Mouse (Mus musculus): ENCODE data around the gene Cul7. TPM values are rescaled to one million over a fixed set of nuclear protein-coding genes. Genes with fewer than 3 reads are reported as not detected.

Cul7 gene
- polyA plus RNA-seq, 1 experiment from 2014 or later: 63.3 TPM

GRCm38 (mm10) chr17:46713849-46714248, 63.7 kb downstream of the Cul7 start:
- H3K4me1 ChIP-seq: peaks cover 14% of the 10 kb centered on the region
- H3K27ac ChIP-seq: no peak overlapping the region
- no peak overlapping the region for H3K4me2 ChIP-seq
- no peak overlapping the region for H3K9ac ChIP-seq
- 87% methylated on average over 9 of the region's 9 CpGs for WGBS
- ATAC-seq (ENCODE audit: insufficient number of reproducible peaks, low FRiP score, low TSS enrichment, low read depth): no peak
- H3K4me3 ChIP-seq: no peak overlapping the region
- no peaks in the 10 kb centered on the region for H3K9me3 ChIP-seq
- H3K36me3 ChIP-seq: peaks cover 42% of the 10 kb centered on the region
- no peaks in the 10 kb centered on the region for H3K27me3 ChIP-seq

Other genes starting within 250 kb of the Cul7 start
- gene Crip3, start 221.4 kb upstream of the Cul7 start, polyA plus RNA-seq (2015; fragmentation: Nextera tagmentation; extraction: Ambion mirVana): 1.8 and 2.0 TPM in 2 replicates
- not detected in 2 replicates for gene Slc22a7, start 211.9 kb upstream of the Cul7 start, polyA plus RNA-seq (2015; fragmentation: Nextera tagmentation; extraction: Ambion mirVana)
- gene Ttbk1, start 162.7 kb upstream of the Cul7 start, polyA plus RNA-seq (2015; fragmentation: Nextera tagmentation; extraction: Ambion mirVana): 0.02 and 0.06 TPM in 2 replicates
- 29.3 and 33.8 TPM in 2 replicates for gene Dnph1, start 153.6 kb upstream of the Cul7 start, polyA plus RNA-seq (2015; fragmentation: Nextera tagmentation; extraction: Ambion mirVana)
- 5.2 and 7.5 TPM in 2 replicates for gene Cul9, start 103.9 kb upstream of the Cul7 start, polyA plus RNA-seq (2015; fragmentation: Nextera tagmentation; extraction: Ambion mirVana)
- gene Srf, start 94.2 kb upstream of the Cul7 start, polyA plus RNA-seq (2015; fragmentation: Nextera tagmentation; extraction: Ambion mirVana): 6.4 and 7.1 TPM in 2 replicates
- 122 and 123 TPM in 2 replicates for gene Ptk7, start 20.8 kb upstream of the Cul7 start, polyA plus RNA-seq (2015; fragmentation: Nextera tagmentation; extraction: Ambion mirVana)
- gene Klc4, start 4.3 kb upstream of the Cul7 start, polyA plus RNA-seq (2015; fragmentation: Nextera tagmentation; extraction: Ambion mirVana): 20.5 and 22.3 TPM in 2 replicates
- gene Mrpl2, start 4.1 kb upstream of the Cul7 start, polyA plus RNA-seq (2015; fragmentation: Nextera tagmentation; extraction: Ambion mirVana): 88.4 and 91.3 TPM in 2 replicates
- gene Rrp36, start 24.0 kb downstream of the Cul7 start, polyA plus RNA-seq (2015; fragmentation: Nextera tagmentation; extraction: Ambion mirVana): 64.6 and 66.9 TPM in 2 replicates
- 141 and 146 TPM in 2 replicates for gene Mea1, start 28.5 kb downstream of the Cul7 start, polyA plus RNA-seq (2015; fragmentation: Nextera tagmentation; extraction: Ambion mirVana)
- gene Klhdc3, start 30.6 kb downstream of the Cul7 start, polyA plus RNA-seq (2015; fragmentation: Nextera tagmentation; extraction: Ambion mirVana): 132 and 156 TPM in 2 replicates
- gene Ppp2r5d, start 54.8 kb downstream of the Cul7 start, polyA plus RNA-seq (2015; fragmentation: Nextera tagmentation; extraction: Ambion mirVana): 82.6 and 86.7 TPM in 2 replicates
- 22.4 and 29.4 TPM in 2 replicates for gene Pex6, start 61.1 kb downstream of the Cul7 start, polyA plus RNA-seq (2015; fragmentation: Nextera tagmentation; extraction: Ambion mirVana)
- gene Gnmt, start 78.8 kb downstream of the Cul7 start, polyA plus RNA-seq (2015; fragmentation: Nextera tagmentation; extraction: Ambion mirVana): 1.5 and 2.5 TPM in 2 replicates
- 78.0 and 83.6 TPM in 2 replicates for gene Cnpy3, start 101.9 kb downstream of the Cul7 start, polyA plus RNA-seq (2015; fragmentation: Nextera tagmentation; extraction: Ambion mirVana)
- 0.17 and 0.33 TPM in 2 replicates for gene Ptcra, start 113.4 kb downstream of the Cul7 start, polyA plus RNA-seq (2015; fragmentation: Nextera tagmentation; extraction: Ambion mirVana)
- gene 2310039H08Rik, start 122.3 kb downstream of the Cul7 start, polyA plus RNA-seq (2015; fragmentation: Nextera tagmentation; extraction: Ambion mirVana): 78.8 and 86.0 TPM in 2 replicates
- 151 and 154 TPM in 2 replicates for gene Rpl7l1, start 132.3 kb downstream of the Cul7 start, polyA plus RNA-seq (2015; fragmentation: Nextera tagmentation; extraction: Ambion mirVana)
- gene Bicral, start 208.1 kb downstream of the Cul7 start, polyA plus RNA-seq (2015; fragmentation: Nextera tagmentation; extraction: Ambion mirVana): 3.8 and 4.7 TPM in 2 replicates
- gene Tbcc, start 240.3 kb downstream of the Cul7 start, polyA plus RNA-seq (2015; fragmentation: Nextera tagmentation; extraction: Ambion mirVana): 51.2 and 54.1 TPM in 2 replicates